Mouse (Mus musculus) forebrain, embryonic 12.5 days (tissue): ENCODE measurements around the gene Adrm1. TPM values are rescaled to one million over a fixed set of nuclear protein-coding genes. Genes with fewer than 3 reads are reported as not detected.

Experiments used
- ATAC-seq: fragments of 200-750 bp; cut with Nextera tagmentation; 2 replicates; pipeline ENCODE4 v1.8.0; 2017; ENCODE audit warnings: moderate TSS enrichment; ENCODE audit not compliant: low FRiP score
- H3K27ac ChIP-seq: fragments of 300-500 bp; sonication (generic); 2 replicates; pipeline ENCODE4 v1.5.1; 2016; ENCODE audit warnings: mild to moderate bottlenecking
- H3K27me3 ChIP-seq: fragments of 300-500 bp; sonication (generic); 2 replicates; pipeline ENCODE4 v1.6.1; 2016; ENCODE audit warnings: mild to moderate bottlenecking
- H3K36me3 ChIP-seq: fragments of 300-500 bp; sonication (generic); replicated peaks from 2 replicates; pipeline ENCODE4 v1.6.1; 2016; ENCODE audit warnings: mild to moderate bottlenecking
- H3K4me1 ChIP-seq: fragments of 300-500 bp; sonication (generic); 2 replicates; pipeline ENCODE4 v1.6.1; 2016
- H3K4me2 ChIP-seq: fragments of 300-500 bp; sonication (generic); 2 replicates; pipeline ENCODE4 v1.6.1; 2016; ENCODE audit warnings: mild to moderate bottlenecking, moderate library complexity
- H3K4me3 ChIP-seq: fragments of 300-500 bp; sonication (generic); replicated peaks from 2 replicates; pipeline ENCODE4 v1.5.1; 2016; ENCODE audit warnings: mild to moderate bottlenecking
- H3K9ac ChIP-seq: fragments of 300-500 bp; sonication (generic); 2 replicates; pipeline ENCODE4 v1.6.1; 2016; ENCODE audit warnings: mild to moderate bottlenecking
- H3K9me3 ChIP-seq: fragments of 300-500 bp; sonication (generic); 2 replicates; pipeline ENCODE4 v1.6.1; 2016
- WGBS: fragments of 180-500 bp; shearing (Covaris S2); methylation state at CpG from one replicate; pipeline ENCODE4 v1.1.7; 2016; 5-methylcytosine and 5-hydroxymethylcytosine counted together
- polyA plus RNA-seq: library from polyadenylated mRNA; unstranded; fragments of >200 nt; fragmentation: Nextera tagmentation; extraction: Ambion mirVana; gene quantifications from 2 replicates; pipeline ENCODE4 v1.2.1, GENCODE M21; 2016

Adrm1 gene
- polyA plus RNA-seq, 1 experiment from 2014 or later, result 213 TPM

- Histone ChIP-seq H3K9ac (no peak overlapping the region), H3K36me3 (no peaks in the 10 kb centered on the region), H3K4me2 (no peak overlapping the region), H3K4me3 (no peak overlapping the region), H3K27me3 (no peaks in the 10 kb centered on the region), H3K9me3 (no peaks in the 10 kb centered on the region), H3K27ac (no peak overlapping the region), H3K4me1 (no peaks in the 10 kb centered on the region)
- WGBS, result 92% methylated on average over 11 of the region's 11 CpGs
- no peak for ATAC-seq
These were observed 16.1 kb downstream of the Adrm1 start for GRCm38 (mm10) chr2:180187362-180187761.

GRCm38 (mm10) chr2:180196610-180197322 is 25.5 kb downstream of the Adrm1 start:
- peaks cover 3% of the 10 kb centered on the region; the same call in 1 of the 2 replicates for H3K4me1 ChIP-seq
- no peaks in the 10 kb centered on the region for H3K27me3 ChIP-seq
- H3K4me3 ChIP-seq, result no peak overlapping the region
- no peaks in the 10 kb centered on the region; the same call in 1 of the 2 replicates for H3K36me3 ChIP-seq
- no peak overlapping the region for H3K4me2 ChIP-seq
- 85% methylated on average over 11 of the region's 12 CpGs for WGBS
- no peak overlapping the region for H3K27ac ChIP-seq
- no peaks in the 10 kb centered on the region for H3K9me3 ChIP-seq
- no peak for ATAC-seq
- H3K9ac ChIP-seq, result no peak overlapping the region

- Histone ChIP-seq H3K9me3 (no peaks in the 10 kb centered on the region), H3K4me3 (no peak overlapping the region), H3K36me3 (no peaks in the 10 kb centered on the region; the same call in 1 of the 2 replicates), H3K4me1 (peaks cover 3% of the 10 kb centered on the region; the same call in 1 of the 2 replicates), H3K9ac (no peak overlapping the region), H3K27me3 (no peaks in the 10 kb centered on the region), H3K4me2 (no peak overlapping the region), H3K27ac (no peak overlapping the region)
- WGBS, result 83% methylated on average over 10 of the region's 10 CpGs
- no peak for ATAC-seq
These were observed 26.2 kb downstream of the Adrm1 start for GRCm38 (mm10) chr2:180197323-180198037.

DNA sequence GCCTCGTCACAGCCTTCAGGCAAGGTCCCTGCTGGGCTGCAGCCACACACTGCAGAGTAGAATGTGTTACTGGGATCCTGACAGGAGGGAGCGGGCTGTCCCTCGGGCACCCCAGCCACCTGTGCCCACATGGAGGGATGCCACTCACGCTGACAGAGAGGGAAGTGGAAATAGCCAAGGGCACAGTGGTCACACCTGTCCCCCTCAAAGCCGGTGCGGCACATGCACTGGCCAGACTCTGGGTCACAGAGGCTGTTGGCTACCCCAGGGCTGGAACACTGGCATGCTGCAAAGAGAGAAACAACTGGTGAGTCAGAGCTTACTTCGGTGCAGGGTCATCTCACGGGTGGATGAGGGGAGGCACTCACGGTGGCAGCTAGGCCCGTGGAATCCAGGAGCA is 27.5 kb downstream of the Adrm1 start:
- WGBS, result 94% methylated on average over 10 of the region's 10 CpGs
- Histone ChIP-seq H3K27ac (no peak overlapping the region), H3K4me2 (no peak overlapping the region), H3K4me3 (no peak overlapping the region), H3K9ac (no peak overlapping the region), H3K4me1 (peaks cover 3% of the 10 kb centered on the region; the same call in 1 of the 2 replicates), H3K36me3 (no peaks in the 10 kb centered on the region; the same call in 1 of the 2 replicates), H3K9me3 (no peaks in the 10 kb centered on the region), H3K27me3 (no peaks in the 10 kb centered on the region)
- no peak for ATAC-seq

GRCm38 (mm10) chr2:180200681-180201080 is 29.4 kb downstream of the Adrm1 start:
- no peak overlapping the region for H3K4me2 ChIP-seq
- H3K27me3 ChIP-seq, result no peaks in the 10 kb centered on the region
- no peaks in the 10 kb centered on the region for H3K9me3 ChIP-seq
- no peak overlapping the region for H3K4me3 ChIP-seq
- no peak overlapping the region for H3K9ac ChIP-seq
- H3K36me3 ChIP-seq, result no peaks in the 10 kb centered on the region
- no peak overlapping the region for H3K27ac ChIP-seq
- ATAC-seq, result no peak
- WGBS, result 75% methylated on average over 11 of the region's 11 CpGs
- peaks cover 9% of the 10 kb centered on the region; the same call in 1 of the 2 replicates for H3K4me1 ChIP-seq

GRCm38 (mm10) chr2:180201303-180201702 is 30.0 kb downstream of the Adrm1 start:
- H3K4me1 ChIP-seq, result peaks cover 9% of the 10 kb centered on the region; the same call in 1 of the 2 replicates
- no peaks in the 10 kb centered on the region for H3K27me3 ChIP-seq
- H3K27ac ChIP-seq, result no peak overlapping the region
- H3K9me3 ChIP-seq, result no peaks in the 10 kb centered on the region
- ATAC-seq, result no peak
- no peaks in the 10 kb centered on the region for H3K36me3 ChIP-seq
- H3K4me2 ChIP-seq, result no peak overlapping the region
- 78% methylated on average over 9 of the region's 9 CpGs for WGBS
- no peak overlapping the region for H3K4me3 ChIP-seq
- no peak overlapping the region for H3K9ac ChIP-seq

DNA sequence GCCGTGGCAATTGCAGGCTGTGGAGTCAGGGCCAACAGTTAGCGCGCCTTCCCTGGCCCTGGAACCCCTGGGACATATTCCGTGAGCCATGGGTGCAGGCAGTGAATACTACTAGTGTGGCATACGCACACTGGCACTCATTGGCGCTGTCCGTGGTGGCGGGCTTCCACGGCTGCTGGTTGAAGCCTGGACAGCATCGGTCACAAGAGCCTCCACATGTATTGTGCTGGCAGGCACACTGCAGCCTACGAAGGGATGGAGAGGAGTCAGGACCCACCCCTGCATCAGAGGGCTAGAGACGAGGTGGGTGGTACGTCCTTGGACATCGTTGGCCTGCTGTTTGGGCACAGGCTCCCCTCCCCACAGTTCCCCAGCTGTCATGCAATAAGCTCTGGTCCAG is 31.0 kb downstream of the Adrm1 start:
- ATAC-seq, result no peak
- Histone ChIP-seq H3K9ac (no peak overlapping the region), H3K9me3 (no peaks in the 10 kb centered on the region), H3K27ac (no peak overlapping the region), H3K4me2 (no peak overlapping the region), H3K4me3 (no peak overlapping the region), H3K27me3 (no peaks in the 10 kb centered on the region), H3K4me1 (peaks cover 9% of the 10 kb centered on the region; the same call in 1 of the 2 replicates), H3K36me3 (no peaks in the 10 kb centered on the region)
- 94% methylated on average over 14 of the region's 14 CpGs for WGBS

- ATAC-seq, result no peak
- Histone ChIP-seq H3K4me3 (no peak overlapping the region), H3K36me3 (no peaks in the 10 kb centered on the region), H3K27ac (no peak overlapping the region), H3K4me1 (peaks cover 9% of the 10 kb centered on the region; the same call in 1 of the 2 replicates), H3K27me3 (no peaks in the 10 kb centered on the region), H3K9ac (no peak overlapping the region), H3K9me3 (no peaks in the 10 kb centered on the region), H3K4me2 (no peak overlapping the region)
- WGBS, result 89% methylated on average over 10 of the region's 10 CpGs
These were observed 31.5 kb downstream of the Adrm1 start for GRCm38 (mm10) chr2:180202805-180203204.

DNA sequence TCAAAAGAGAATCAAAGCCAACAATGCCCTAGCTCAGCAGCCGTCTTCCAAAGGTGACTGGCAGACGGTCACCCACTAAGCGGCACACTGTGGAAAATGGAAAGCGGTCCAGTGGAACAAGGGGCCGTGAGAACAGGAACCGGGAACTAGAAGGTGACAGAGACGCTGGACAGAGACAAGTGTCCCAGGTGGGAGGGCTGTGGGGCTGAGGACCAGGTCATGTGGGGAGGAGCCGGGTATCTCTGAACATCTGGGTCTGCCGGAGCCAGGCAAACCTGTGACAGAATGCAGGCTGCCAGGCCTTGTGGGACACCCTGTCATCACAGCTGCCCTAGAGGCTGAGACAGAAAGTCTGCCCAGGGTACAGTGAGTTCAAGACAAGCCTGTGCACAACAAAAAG is 33.2 kb downstream of the Adrm1 start:
- 0 out of 2 replicates have a peak overlapping the region, but pooled peaks have one; percentile 9 for H3K27ac ChIP-seq

GRCm38 (mm10) chr2:180205083-180205955 is 34.0 kb downstream of the Adrm1 start:
- Histone ChIP-seq H3K9ac (peak overlapping the region; percentile 38), H3K27ac (peak overlapping the region; percentile 19), H3K9me3 (no peaks in the 10 kb centered on the region), H3K4me1 (peaks cover 9% of the 10 kb centered on the region; the same call in 1 of the 2 replicates), H3K4me3 (no peak overlapping the region), H3K27me3 (no peaks in the 10 kb centered on the region), H3K36me3 (no peaks in the 10 kb centered on the region), H3K4me2 (no peak overlapping the region)
- ATAC-seq, result peak; percentile 64; the same call in 1 of the 2 replicates
- WGBS, result 82% methylated on average over 12 of the region's 12 CpGs

More for the DNA sequence above, 33.2 kb downstream of the Adrm1 start:
- Histone ChIP-seq H3K9ac (no peak overlapping the region), H3K4me1 (peaks cover 9% of the 10 kb centered on the region; the same call in 1 of the 2 replicates), H3K27me3 (no peaks in the 10 kb centered on the region), H3K36me3 (no peaks in the 10 kb centered on the region), H3K4me2 (no peak overlapping the region), H3K4me3 (no peak overlapping the region), H3K9me3 (no peaks in the 10 kb centered on the region)
- 92% methylated on average over 9 of the region's 9 CpGs for WGBS
- no peak for ATAC-seq

- peak overlapping the region; percentile 19; the same call in 1 of the 2 replicates for H3K27ac ChIP-seq
- no peaks in the 10 kb centered on the region for H3K9me3 ChIP-seq
- no peaks in the 10 kb centered on the region for H3K27me3 ChIP-seq
- no peak overlapping the region for H3K4me3 ChIP-seq
- ATAC-seq, result no peak
- H3K4me1 ChIP-seq, result peaks cover 7% of the 10 kb centered on the region; the same call in 1 of the 2 replicates
- WGBS, result 100% methylated on average over 2 of the region's 2 CpGs
- H3K9ac ChIP-seq, result peak overlapping the region; percentile 38
- H3K4me2 ChIP-seq, result no peak overlapping the region
- no peaks in the 10 kb centered on the region for H3K36me3 ChIP-seq
These were observed 34.6 kb downstream of the Adrm1 start for GRCm38 (mm10) chr2:180205956-180206280.

DNA sequence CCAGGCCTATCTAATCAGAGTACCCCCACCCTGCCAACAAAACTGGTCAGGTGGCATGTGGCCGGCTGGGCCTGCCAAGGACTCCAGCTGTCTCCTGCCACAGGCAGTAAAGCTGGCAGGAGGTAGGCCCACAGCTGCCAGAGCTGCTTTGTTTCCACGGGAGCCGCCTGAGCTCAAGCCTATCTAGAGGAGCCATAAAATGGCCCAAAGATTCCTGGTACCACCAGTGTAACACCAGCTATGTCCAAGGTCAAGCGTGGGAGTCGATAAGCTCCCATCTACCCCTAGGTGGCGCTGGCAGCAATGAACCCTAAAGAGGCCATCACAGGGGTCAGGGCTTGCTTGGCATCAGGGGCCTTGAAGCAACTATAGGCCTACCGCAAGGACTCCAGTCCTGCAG is 36.6 kb downstream of the Adrm1 start:
- no peak overlapping the region for H3K4me2 ChIP-seq
- H3K4me3 ChIP-seq, result no peak overlapping the region
- H3K9me3 ChIP-seq, result 0 out of 2 replicates have a peak, but pooled peaks cover 3% of the 10 kb centered on the region
- H3K27me3 ChIP-seq, result no peaks in the 10 kb centered on the region
- H3K27ac ChIP-seq, result no peak overlapping the region
- WGBS, result 72% methylated on average over 7 of the region's 7 CpGs
- no peaks in the 10 kb centered on the region for H3K36me3 ChIP-seq
- H3K9ac ChIP-seq, result no peak overlapping the region
- ATAC-seq, result no peak
- peaks cover 6% of the 10 kb centered on the region; the same call in 1 of the 2 replicates for H3K4me1 ChIP-seq
